Mouse (Mus musculus): ENCODE results near the gene Atcay. TPM values are rescaled to one million over a fixed set of nuclear protein-coding genes. Genes with fewer than 3 reads are reported as not detected.
A peak's percentile ranks its signal among the peaks of the same experiment; 100 is the strongest.

Atcay gene
- polyA plus RNA-seq (2015; fragmentation: Nextera tagmentation; extraction: Ambion mirVana) = 58.1 and 62.3 TPM in 2 replicates

GRCm38 (mm10) chr10:81230438-81231332, at the start of gene Atcay:
Gene Atcay, minus strand, starts transcription at chr10:81230833.
- Histone ChIP-seq H3K9ac (peak within 1 kb of the TSS; percentile 94), H3K9me3 (no peaks in the 10 kb centered on the region), H3K27me3 (peaks cover 4% of the 10 kb centered on the region; the same call in 1 of the 2 replicates), H3K27ac (replicated peaks) (peak within 1 kb of the TSS; percentile 94), H3K4me3 (peak within 1 kb of the TSS; percentile 80), H3K36me3 (peaks cover 4% of the 10 kb centered on the region; the same call in 1 of the 2 replicates), H3K4me1 (replicated peaks) (peaks cover 54% of the 10 kb centered on the region), H3K4me2 (peak within 1 kb of the TSS; percentile 85)
- peak; percentile 88 for ATAC-seq (ENCODE audit: low read depth)
- WGBS = 5% methylated on average over 27 of the region's 27 CpGs

- Histone ChIP-seq H3K9ac (no peak overlapping the region), H3K4me1 (replicated peaks) (no peaks in the 10 kb centered on the region), H3K4me2 (no peak overlapping the region), H3K27ac (replicated peaks) (no peak overlapping the region), H3K4me3 (no peak overlapping the region), H3K9me3 (no peaks in the 10 kb centered on the region), H3K36me3 (no peaks in the 10 kb centered on the region), H3K27me3 (peaks cover 46% of the 10 kb centered on the region)
- 33% methylated on average over 10 of the region's 10 CpGs for WGBS
- ATAC-seq (ENCODE audit: low read depth) = no peak
Measured at GRCm38 (mm10) chr10:81279496-81279895, 48.9 kb upstream of the Atcay start.

GRCm38 (mm10) chr10:81277676-81278075, 47.0 kb upstream of the Atcay start:
- Histone ChIP-seq H3K4me2 (no peak overlapping the region), H3K4me1 (replicated peaks) (no peaks in the 10 kb centered on the region), H3K9me3 (no peaks in the 10 kb centered on the region), H3K27me3 (peaks cover 27% of the 10 kb centered on the region), H3K4me3 (no peak overlapping the region), H3K9ac (no peak overlapping the region), H3K27ac (replicated peaks) (no peak overlapping the region), H3K36me3 (peaks cover 13% of the 10 kb centered on the region)
- ATAC-seq (ENCODE audit: low read depth) = no peak
- WGBS = 79% methylated on average over 22 of the region's 22 CpGs

GRCm38 (mm10) chr10:81273842-81274241, 43.2 kb upstream of the Atcay start:
- Histone ChIP-seq H3K9ac (no peak overlapping the region), H3K36me3 (peaks cover 38% of the 10 kb centered on the region), H3K4me2 (no peak overlapping the region), H3K4me3 (no peak overlapping the region), H3K9me3 (no peaks in the 10 kb centered on the region), H3K27me3 (no peaks in the 10 kb centered on the region), H3K27ac (replicated peaks) (no peak overlapping the region), H3K4me1 (replicated peaks) (peaks cover 5% of the 10 kb centered on the region)
- 94% methylated on average over 19 of the region's 19 CpGs for WGBS
- no peak for ATAC-seq (ENCODE audit: low read depth)

- peaks cover 38% of the 10 kb centered on the region for H3K36me3 ChIP-seq
- H3K27me3 ChIP-seq = no peaks in the 10 kb centered on the region
- no peak overlapping the region for H3K4me3 ChIP-seq
- no peak overlapping the region for H3K27ac ChIP-seq (replicated peaks)
- no peak for ATAC-seq (ENCODE audit: low read depth)
- H3K9me3 ChIP-seq = no peaks in the 10 kb centered on the region
- peaks cover 12% of the 10 kb centered on the region for H3K4me1 ChIP-seq (replicated peaks)
- H3K4me2 ChIP-seq = no peak overlapping the region
- no peak overlapping the region for H3K9ac ChIP-seq
- WGBS = 93% methylated on average over 21 of the region's 21 CpGs
Measured at GRCm38 (mm10) chr10:81272356-81272755, 41.7 kb upstream of the Atcay start.

- H3K9me3 ChIP-seq = no peaks in the 10 kb centered on the region
- 84% methylated on average over 16 of the region's 16 CpGs for WGBS
- H3K4me1 ChIP-seq (replicated peaks) = peaks cover 27% of the 10 kb centered on the region
- H3K9ac ChIP-seq = peak overlapping the region; percentile 81
- ATAC-seq (ENCODE audit: low read depth) = no peak
- H3K27me3 ChIP-seq = no peaks in the 10 kb centered on the region
- no peak overlapping the region for H3K27ac ChIP-seq (replicated peaks)
- peak overlapping the region; percentile 76 for H3K4me2 ChIP-seq
- peaks cover 55% of the 10 kb centered on the region for H3K36me3 ChIP-seq
- peak overlapping the region; percentile 54 for H3K4me3 ChIP-seq
Measured at GRCm38 (mm10) chr10:81268643-81269412, 38.2 kb upstream of the Atcay start.

GRCm38 (mm10) chr10:81268056-81268455, 37.4 kb upstream of the Atcay start:
- WGBS = 6% methylated on average over 23 of the region's 23 CpGs
- peaks cover 27% of the 10 kb centered on the region for H3K4me1 ChIP-seq (replicated peaks)
- peak; percentile 27 for ATAC-seq (ENCODE audit: low read depth)
- H3K27me3 ChIP-seq = no peaks in the 10 kb centered on the region
- H3K9me3 ChIP-seq = no peaks in the 10 kb centered on the region
- peak overlapping the region; percentile 76 for H3K4me2 ChIP-seq
- H3K27ac ChIP-seq (replicated peaks) = no peak overlapping the region
- peak overlapping the region; percentile 81 for H3K9ac ChIP-seq
- peaks cover 54% of the 10 kb centered on the region for H3K36me3 ChIP-seq
- peak overlapping the region; percentile 54 for H3K4me3 ChIP-seq

- Histone ChIP-seq H3K27me3 (no peaks in the 10 kb centered on the region), H3K4me2 (peak within 1 kb of the TSS; percentile 76), H3K4me1 (replicated peaks) (peaks cover 27% of the 10 kb centered on the region), H3K9me3 (no peaks in the 10 kb centered on the region), H3K4me3 (peak within 1 kb of the TSS; percentile 60), H3K9ac (peak within 1 kb of the TSS; percentile 71), H3K36me3 (peaks cover 52% of the 10 kb centered on the region), H3K27ac (replicated peaks) (peak within 1 kb of the TSS; percentile 85)
- peak; percentile 90 for ATAC-seq (ENCODE audit: low read depth)
- under 1% methylated on average over 48 of the region's 48 CpGs for WGBS
Measured at GRCm38 (mm10) chr10:81266211-81267105, 35.8 kb upstream of the Atcay start, which contains the start of the genes Mrpl54 and Apba3. Gene Mrpl54, minus strand, starts transcription at chr10:81266934. Gene Apba3, plus strand, starts transcription at chr10:81266960.

- H3K9me3 ChIP-seq = peaks cover 2% of the 10 kb centered on the region; the same call in 1 of the 2 replicates
- peak overlapping the region; percentile 71 for H3K9ac ChIP-seq
- H3K4me2 ChIP-seq = peak overlapping the region; percentile 64
- WGBS = 92% methylated on average over 8 of the region's 8 CpGs
- H3K4me3 ChIP-seq = peak overlapping the region; percentile 60
- H3K36me3 ChIP-seq = peaks cover 52% of the 10 kb centered on the region
- H3K4me1 ChIP-seq (replicated peaks) = peaks cover 27% of the 10 kb centered on the region
- no peak for ATAC-seq (ENCODE audit: low read depth)
- H3K27me3 ChIP-seq = peaks cover 3% of the 10 kb centered on the region; the same call in 1 of the 2 replicates
- H3K27ac ChIP-seq (replicated peaks) = no peak overlapping the region
Measured at GRCm38 (mm10) chr10:81265540-81265939, 34.9 kb upstream of the Atcay start.

- Histone ChIP-seq H3K4me1 (replicated peaks) (peaks cover 35% of the 10 kb centered on the region), H3K27me3 (peaks cover 49% of the 10 kb centered on the region), H3K27ac (replicated peaks) (no peak overlapping the region), H3K9me3 (peaks cover 7% of the 10 kb centered on the region; the same call in 1 of the 2 replicates), H3K36me3 (peaks cover 49% of the 10 kb centered on the region), H3K9ac (no peak overlapping the region), H3K4me2 (no peak overlapping the region), H3K4me3 (no peak overlapping the region)
- no peak for ATAC-seq (ENCODE audit: low read depth)
- WGBS = 94% methylated on average over 4 of the region's 4 CpGs
Measured at GRCm38 (mm10) chr10:81261025-81261424, 30.4 kb upstream of the Atcay start.

All from neural tube, embryonic 13.5 days (tissue).